Mouse (Mus musculus) cerebellum, postnatal 25 days (tissue): ENCODE data around the gene Pacsin3.

Experiments used
- DNase-seq, 2 experiments: peaks; one replicate each; pipeline ENCODE4 v3.0.0; 2021; ENCODE audit warnings: mixed read lengths in 2 of 2

Gene Pacsin3

GRCm38 (mm10) chr2:91259493-91259892 lies 3.7 kb downstream of the Pacsin3 start:
- DNase-seq, result no peak

DNA sequence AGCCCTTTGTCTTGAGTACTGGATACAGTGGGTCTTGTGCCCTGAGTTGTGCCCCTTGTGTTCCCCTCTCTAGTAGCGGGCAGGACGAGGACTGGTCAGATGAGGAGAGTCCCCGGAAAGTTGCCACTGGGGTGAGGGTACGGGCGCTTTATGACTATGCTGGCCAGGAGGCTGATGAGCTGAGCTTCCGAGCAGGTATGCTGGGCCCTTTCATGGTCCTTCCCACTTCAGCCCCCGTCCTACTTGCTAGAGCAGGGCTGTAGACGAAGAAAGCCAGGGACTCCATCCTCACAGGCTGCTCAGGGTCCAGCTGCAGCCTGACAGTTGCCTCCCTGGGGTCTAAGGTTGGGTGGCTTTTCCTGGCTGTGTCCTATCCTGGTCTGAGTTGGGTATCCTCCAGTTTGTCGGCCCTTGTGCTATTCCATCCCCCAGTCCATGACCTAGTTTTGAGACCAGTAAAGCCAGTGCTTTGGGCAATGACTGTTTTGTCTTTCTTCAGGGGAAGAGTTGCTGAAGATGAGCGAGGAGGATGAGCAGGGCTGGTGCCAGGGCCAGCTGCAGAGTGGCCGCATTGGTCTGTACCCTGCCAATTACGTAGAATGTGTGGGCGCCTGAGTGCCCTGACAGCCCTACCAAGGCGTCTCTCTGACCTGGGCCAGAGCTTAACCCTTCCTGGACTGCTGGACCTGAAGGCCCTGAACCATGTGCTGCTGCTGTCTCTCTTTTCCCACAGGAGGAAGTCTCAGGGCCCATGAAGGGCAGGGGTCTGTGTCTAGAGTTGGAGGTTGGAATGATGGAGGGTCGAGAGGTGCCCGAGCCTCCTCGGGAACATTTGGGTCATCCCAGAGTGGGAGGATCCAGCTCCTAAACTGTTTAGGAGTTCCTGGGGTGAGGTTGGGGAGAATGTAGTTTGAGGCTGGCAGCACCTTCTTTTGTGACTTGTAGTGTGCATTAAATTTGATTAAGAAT lies 8.2 kb downstream of the Pacsin3 start:
- peak in 1 of 2 experiments; percentile 20 for DNase-seq

- peak; percentile 98 to 99 for DNase-seq
Observed at GRCm38 (mm10) chr2:91264711-91265681, 9.2 kb downstream of the Pacsin3 start, which contains the start of gene Arfgap2. Gene Arfgap2, plus strand, starts transcription at chr2:91264974.

GRCm38 (mm10) chr2:91268042-91268441 lies 12.3 kb downstream of the Pacsin3 start:
- no peak for DNase-seq

DNA sequence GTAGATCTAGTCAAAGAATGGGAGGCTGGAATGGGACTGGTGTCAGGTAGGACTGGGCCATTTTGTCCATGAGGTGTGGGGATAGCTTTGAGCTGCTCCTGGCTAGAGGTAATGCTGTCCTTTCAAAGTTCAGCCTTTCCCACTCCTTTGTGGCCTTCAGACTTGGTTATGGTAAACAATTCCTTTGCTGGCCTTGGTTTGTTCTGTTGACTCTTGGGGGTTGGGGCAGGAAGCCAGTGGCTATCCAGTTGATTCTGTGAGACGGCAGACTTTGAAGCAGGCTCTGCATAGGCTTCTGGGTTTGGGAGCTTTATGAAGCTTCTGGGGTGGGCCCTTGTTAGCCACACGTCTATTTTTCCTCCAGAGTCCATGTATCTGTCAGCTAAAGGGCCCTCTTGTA lies 13.0 kb downstream of the Pacsin3 start:
- DNase-seq, result peak in 1 of 2 experiments; percentile 9

DNA sequence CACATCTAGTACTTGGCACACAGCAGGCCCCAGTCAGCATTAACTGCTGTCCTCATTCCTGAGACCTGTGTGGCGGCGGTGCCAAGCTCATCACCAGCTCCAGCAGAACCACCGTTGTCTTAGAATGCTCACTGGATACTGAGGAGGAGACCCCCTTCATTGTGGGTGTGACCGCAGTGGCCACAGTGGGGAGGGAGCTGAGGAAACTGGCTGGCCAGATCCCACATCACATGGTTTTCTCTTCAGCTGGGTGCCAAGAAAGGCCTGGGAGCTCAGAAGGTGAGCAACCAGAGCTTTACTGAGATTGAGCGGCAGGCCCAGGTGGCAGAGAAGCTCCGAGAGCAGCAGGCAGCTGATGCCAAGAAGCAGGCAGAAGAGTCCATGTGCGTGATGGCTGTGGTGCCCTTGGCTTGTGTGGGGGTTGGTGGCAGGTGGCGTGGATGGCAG lies 14.0 kb downstream of the Pacsin3 start:
- peak; percentile 84 to 87 for DNase-seq

DNA sequence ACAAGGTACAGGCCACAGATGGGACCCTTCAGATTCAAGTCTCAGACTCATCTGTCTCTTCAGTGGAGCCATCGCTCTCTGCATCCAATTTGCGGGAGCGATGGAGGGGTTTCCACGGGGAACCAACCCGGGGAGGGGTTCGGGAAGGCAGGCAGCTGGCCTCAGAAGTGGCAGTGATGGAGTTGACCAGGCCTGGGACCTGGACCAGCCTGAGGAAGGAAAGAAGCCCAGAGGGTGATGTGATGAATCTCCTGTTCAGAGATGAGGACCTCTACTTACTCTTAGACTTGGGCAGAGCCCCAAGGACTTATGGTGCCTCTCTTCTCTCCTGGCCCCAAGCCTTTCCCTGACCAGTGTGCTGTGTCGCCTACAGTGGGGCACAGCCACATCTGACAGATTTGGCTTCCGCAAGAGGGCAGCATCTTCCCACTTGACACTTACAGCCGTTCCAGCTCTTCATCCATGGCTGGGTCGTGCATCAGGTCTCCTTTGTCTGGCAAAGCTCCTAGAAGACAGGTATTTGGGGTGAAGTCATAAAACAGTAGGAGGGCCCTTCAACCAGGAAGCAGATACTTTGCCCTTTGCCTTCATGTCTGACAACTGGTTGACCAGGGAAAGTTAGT lies 23.1 kb downstream of the Pacsin3 start:
- DNase-seq, result peak; percentile 74 to 83

DNA sequence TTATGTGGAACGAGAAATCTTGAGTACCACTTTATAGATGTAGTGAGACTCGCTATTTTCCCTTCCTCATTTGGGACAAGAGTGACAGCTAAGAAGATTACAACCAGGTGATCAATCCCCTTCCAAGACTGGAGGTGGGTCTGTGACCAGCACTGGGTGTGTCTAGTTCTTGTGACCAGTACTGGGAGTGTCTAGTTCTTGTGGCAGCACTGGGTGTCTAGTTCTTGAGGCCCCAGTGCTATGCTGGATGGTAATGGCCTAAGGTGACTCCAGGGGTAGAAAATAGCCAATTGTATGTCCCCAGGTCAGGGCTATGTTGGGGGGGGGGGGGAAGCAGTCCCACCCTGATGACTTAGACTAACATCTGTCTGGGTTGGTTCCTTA lies 23.6 kb downstream of the Pacsin3 start:
- DNase-seq, result no peak

DNA sequence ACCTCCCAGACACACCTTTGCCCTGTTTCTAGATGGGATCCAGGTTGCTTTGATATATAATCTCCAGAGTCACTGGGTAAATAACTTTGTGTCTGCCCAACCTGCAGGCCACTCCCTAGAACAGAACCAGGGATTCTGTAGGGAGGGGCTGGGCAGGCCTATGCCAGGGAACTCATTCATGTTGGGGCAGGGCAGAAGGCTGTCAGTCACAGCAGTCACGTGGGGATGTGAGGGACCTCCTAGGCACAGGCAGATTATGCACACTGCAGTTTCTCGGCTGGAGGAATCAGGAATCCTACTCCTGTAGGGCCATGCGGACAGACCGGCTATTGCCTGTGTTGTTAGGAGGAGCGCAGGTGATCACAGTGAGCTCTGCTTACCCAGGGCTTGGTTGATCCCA lies 25.6 kb downstream of the Pacsin3 start:
- DNase-seq, result no peak

DNA sequence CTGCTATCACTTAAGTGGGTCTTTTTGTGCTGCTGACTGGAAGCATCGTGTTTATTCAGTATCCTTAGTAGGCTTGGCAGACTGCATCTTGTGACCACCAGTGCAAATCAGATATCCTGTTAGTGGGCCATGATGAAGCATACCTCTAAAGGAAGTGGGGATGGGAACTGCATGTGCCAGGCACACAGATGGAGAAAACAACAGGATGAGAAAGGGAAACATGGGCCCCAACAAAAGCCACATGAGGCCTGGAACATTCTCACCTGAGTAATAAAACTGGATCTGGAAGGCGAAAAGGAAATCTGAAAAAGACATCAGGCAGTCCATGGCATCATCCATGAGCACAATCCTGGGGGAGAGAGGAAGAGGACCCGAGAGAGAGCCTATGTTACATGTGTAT lies 28.2 kb downstream of the Pacsin3 start:
- DNase-seq, result no peak

GRCm38 (mm10) chr2:91284375-91285199 lies 28.8 kb downstream of the Pacsin3 start:
- peak; percentile 86 to 90 for DNase-seq

GRCm38 (mm10) chr2:91285885-91286505 lies 30.2 kb downstream of the Pacsin3 start:
- DNase-seq, result peak; percentile 87 to 94

DNA sequence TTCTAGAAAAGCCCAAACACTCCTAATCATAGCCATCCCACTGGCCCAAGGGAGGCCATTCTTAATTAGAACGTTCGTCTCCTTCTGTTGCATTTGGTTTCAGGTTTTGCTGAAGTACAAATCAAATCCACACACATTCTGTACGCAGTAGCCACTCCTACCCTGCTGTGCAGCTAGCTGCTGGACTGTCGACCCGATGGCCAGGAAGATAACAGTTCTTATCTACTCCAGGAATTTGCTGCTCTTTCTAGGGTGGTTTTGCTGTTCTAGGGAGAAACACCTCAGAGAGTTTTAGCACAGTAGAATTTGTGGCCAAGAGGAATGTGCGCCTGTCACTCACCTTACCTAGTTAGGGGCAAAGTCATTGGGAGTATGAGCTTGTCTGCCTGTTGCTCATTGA lies 31.8 kb downstream of the Pacsin3 start:
- DNase-seq, result no peak

GRCm38 (mm10) chr2:91291197-91292007 lies 35.6 kb downstream of the Pacsin3 start:
- no peak for DNase-seq

DNA sequence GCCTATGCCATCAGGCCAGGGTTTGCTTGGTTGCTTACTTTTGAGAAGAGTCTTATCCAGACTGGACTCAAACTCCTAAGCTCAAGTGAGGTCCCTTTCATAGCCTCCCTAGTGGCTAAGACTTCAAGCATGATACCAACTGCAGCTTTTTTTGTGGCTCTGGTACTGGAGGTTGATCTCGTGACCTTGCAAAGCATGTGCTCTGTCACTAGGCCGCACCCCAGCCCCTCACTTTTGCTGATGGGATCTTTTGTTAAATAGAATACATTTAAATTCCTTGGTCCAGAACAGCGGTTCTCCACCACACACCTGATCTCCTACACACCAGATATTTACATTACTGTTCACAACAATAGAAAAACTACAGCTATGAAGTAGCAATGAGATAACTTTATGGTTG lies 38.5 kb downstream of the Pacsin3 start:
- DNase-seq, result no peak

- no peak for DNase-seq
Observed at GRCm38 (mm10) chr2:91295895-91296294, 40.1 kb downstream of the Pacsin3 start.

DNA sequence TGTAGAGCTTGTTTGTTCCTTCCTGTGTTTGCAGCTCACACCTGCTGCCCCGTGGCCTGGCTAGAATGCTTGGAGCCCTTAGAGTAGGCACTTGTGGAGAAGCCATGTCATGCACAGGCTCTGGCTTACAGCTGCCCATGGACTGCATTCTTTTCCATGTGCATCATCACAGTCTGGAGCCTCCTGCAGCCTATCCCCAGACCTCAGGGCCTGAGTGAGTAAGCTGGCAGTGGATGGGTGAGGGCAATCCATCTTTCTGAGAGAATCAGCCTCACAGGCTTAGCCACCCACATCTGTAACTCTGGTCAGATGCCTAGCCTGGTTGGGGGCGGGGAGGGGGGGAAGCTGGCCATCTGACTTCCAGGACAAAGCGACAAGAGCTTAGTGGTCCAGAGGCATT lies 43.4 kb downstream of the Pacsin3 start:
- no peak for DNase-seq

GRCm38 (mm10) chr2:91300784-91301183 lies 45.0 kb downstream of the Pacsin3 start:
- no peak for DNase-seq

DNA sequence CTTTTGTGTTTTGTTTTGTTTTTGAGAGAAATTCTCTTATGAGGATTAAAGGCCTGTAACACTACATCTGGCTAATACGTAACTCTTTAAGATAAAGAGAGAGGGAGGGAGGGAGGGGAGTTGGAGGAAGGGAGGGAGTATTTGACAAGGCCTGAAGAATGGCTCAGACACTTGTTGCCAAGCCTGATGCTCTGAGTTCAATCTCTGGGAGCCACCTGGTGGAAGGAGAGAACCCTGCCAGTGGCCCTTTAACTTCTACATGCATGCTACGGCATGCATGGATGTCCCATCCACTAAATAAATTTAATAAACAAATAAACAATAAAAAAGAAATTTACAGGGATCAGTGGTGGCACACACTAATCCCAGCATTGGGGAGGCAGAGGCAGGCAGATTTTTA lies 46.1 kb downstream of the Pacsin3 start:
- no peak for DNase-seq

- DNase-seq, result no peak
Observed at GRCm38 (mm10) chr2:91302845-91303244, 47.1 kb downstream of the Pacsin3 start.
